Mouse (Mus musculus): ENCODE measurements around the gene Ptpn5.

- TF ChIP-seq POLR2A (IDR thresholded peaks at IDR 0.05; ENCODE audit: insufficient read length, low read depth) (no peak), MAX (IDR thresholded peaks at IDR 0.05; ENCODE audit: low read depth) (no peak), USF1 (IDR thresholded peaks at IDR 0.05; ENCODE audit: low read depth) (no peak), CEBPB (IDR thresholded peaks at IDR 0.05; ENCODE audit: insufficient read depth, poor library complexity, severe bottlenecking) (no peak)
These were observed 52.2 kb downstream of the Ptpn5 start for GRCm38 (mm10) chr7:47081277-47081676.
